In the genomic region with DNA sequence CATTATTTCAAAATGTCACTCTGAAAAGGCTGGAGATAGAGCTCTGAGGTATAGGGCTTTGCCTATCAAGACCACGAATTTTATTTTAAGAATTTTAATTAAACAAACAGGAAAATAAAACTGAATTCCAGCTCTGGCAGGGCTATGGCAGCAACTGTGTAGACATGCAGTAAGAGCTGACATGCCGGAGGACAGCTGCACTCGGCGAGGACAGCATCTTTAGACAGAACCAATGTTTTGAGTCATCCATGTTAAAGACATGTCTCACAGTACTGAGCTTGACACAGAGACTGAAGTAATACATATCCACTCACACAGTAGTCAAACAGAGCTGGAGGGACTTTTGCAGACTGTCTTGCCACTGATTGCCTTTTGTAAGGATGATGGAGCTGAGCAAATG, we compare ENCODE assay signal across 20 mouse cellular contexts. TPM values are rescaled to one million over a fixed set of nuclear protein-coding genes. Genes with fewer than 3 reads are reported as not detected.
DNase-seq lines count a peak whose midpoint lies in the region; ATAC-seq and TF ChIP-seq lines count a peak whose summit lies in the region.
"Had no signal": no experiment of that assay in that cellular context is flagged by ENCODE, and none has a peak within 500 bp of the region (broad histone marks: within the 10 kb centered on the region; RNA-seq: fewer than 3 reads in every experiment).

No protein-coding gene starts in this region.

- ATAC-seq in forebrain, embryonic 13.5 days = peak; percentile 19; the same call in 1 of the 2 replicates
- ATAC-seq in limb, embryonic 12.5 days (ENCODE audit: insufficient number of reproducible peaks, insufficient read depth, low FRiP score, low TSS enrichment, low read depth) = no peak
- peak; percentile 74 for ATAC-seq in forebrain, postnatal 0 days
- ATAC-seq in megakaryocyte-erythroid progenitor cell, adult 5-6 weeks (replicated peaks; ENCODE audit: low FRiP score, low TSS enrichment, poor library complexity, severe bottlenecking) = no peak
- no peak for ATAC-seq in CD4-positive, CD25-positive, alpha-beta regulatory T cell, adult 4 months
- ATAC-seq: liver, embryonic 12.5 days had no signal

- no peaks in the 10 kb centered on the region for H3K79me2 ChIP-seq in myocyte (ENCODE audit: control insufficient read depth, insufficient read depth)

- no peak overlapping the region for H3K4me2 ChIP-seq in forebrain, embryonic 13.5 days
- no peak overlapping the region for H3K4me2 ChIP-seq in limb, embryonic 12.5 days
- H3K4me2 ChIP-seq in forebrain, postnatal 0 days (ENCODE audit: low read depth) = no peak overlapping the region
- no peak overlapping the region for H3K4me2 ChIP-seq in myocyte (ENCODE audit: low read depth)
- H3K4me2 ChIP-seq: liver, embryonic 12.5 days; lung, embryonic 14.5 days; midbrain, embryonic 12.5 days; stomach, embryonic 15.5 days had no signal

- H3K27me3 ChIP-seq in forebrain, embryonic 13.5 days = no peaks in the 10 kb centered on the region
- no peaks in the 10 kb centered on the region for H3K27me3 ChIP-seq in forebrain, embryonic 10.5 days (ENCODE audit: poor library complexity, severe bottlenecking)
- no peaks in the 10 kb centered on the region for H3K27me3 ChIP-seq in limb, embryonic 12.5 days
- no peaks in the 10 kb centered on the region for H3K27me3 ChIP-seq in limb, embryonic 10.5 days (ENCODE audit: low read depth, poor library complexity, severe bottlenecking)
- H3K27me3 ChIP-seq in forebrain, postnatal 0 days (ENCODE audit: insufficient read depth, low read length) = no peaks in the 10 kb centered on the region
- no peaks in the 10 kb centered on the region for H3K27me3 ChIP-seq in myocyte (ENCODE audit: control insufficient read depth, insufficient read depth, insufficient read length)
- H3K27me3 ChIP-seq: CH12.LX; liver, embryonic 12.5 days; midbrain, embryonic 12.5 days; stomach, embryonic 15.5 days had no signal

- no peak overlapping the region for H3K9ac ChIP-seq in forebrain, embryonic 13.5 days
- no peak overlapping the region for H3K9ac ChIP-seq in limb, embryonic 12.5 days (replicated peaks)
- H3K9ac ChIP-seq in forebrain, postnatal 0 days = no peak overlapping the region
- H3K9ac ChIP-seq: liver, embryonic 12.5 days; lung, embryonic 14.5 days; midbrain, embryonic 12.5 days; stomach, embryonic 15.5 days had no signal

- TF ChIP-seq CTCF in forebrain, postnatal 0 days (IDR thresholded peaks at IDR 0.05; ENCODE audit: low read depth) = no peak

- H3ac ChIP-seq in myocyte (ENCODE audit: control insufficient read depth, insufficient read length) = no peak overlapping the region

- no peaks in the 10 kb centered on the region for H3K9me3 ChIP-seq in forebrain, embryonic 13.5 days (replicated peaks)
- H3K9me3 ChIP-seq in forebrain, embryonic 10.5 days = no peaks in the 10 kb centered on the region
- H3K9me3 ChIP-seq in limb, embryonic 12.5 days = no peaks in the 10 kb centered on the region
- no peaks in the 10 kb centered on the region for H3K9me3 ChIP-seq in limb, embryonic 10.5 days (replicated peaks)
- no peaks in the 10 kb centered on the region for H3K9me3 ChIP-seq in forebrain, postnatal 0 days (ENCODE audit: low read length)
- H3K9me3 ChIP-seq: heart, embryonic 10.5 days; liver, embryonic 12.5 days; midbrain, embryonic 12.5 days; stomach, embryonic 15.5 days had no signal

- no peak overlapping the region; the same call in 1 of the 2 replicates for H3K27ac ChIP-seq in forebrain, embryonic 13.5 days
- H3K27ac ChIP-seq in forebrain, embryonic 10.5 days = no peak overlapping the region
- peak overlapping the region; percentile 64; the same call in 1 of the 2 replicates for H3K27ac ChIP-seq in limb, embryonic 12.5 days
- no peak overlapping the region for H3K27ac ChIP-seq in limb, embryonic 10.5 days
- peak overlapping the region; percentile 35 for H3K27ac ChIP-seq in forebrain, postnatal 0 days (ENCODE audit: low read depth, low read length)
- H3K27ac ChIP-seq: gastrocnemius, adult 2 months; heart, embryonic 10.5 days; kidney, postnatal 0 days; left cerebral cortex, adult 2 months; liver, embryonic 12.5 days; midbrain, embryonic 12.5 days; stomach, embryonic 15.5 days had no signal

- 80% methylated on average over 4 of the region's 4 CpGs for WGBS in forebrain, embryonic 13.5 days
- 96% methylated on average over 4 of the region's 4 CpGs for WGBS in forebrain, embryonic 10.5 days
- 83% methylated on average over 4 of the region's 4 CpGs for WGBS in limb, embryonic 12.5 days
- WGBS in limb, embryonic 10.5 days = 87% methylated on average over 4 of the region's 4 CpGs
- WGBS in forebrain, postnatal 0 days = 58% methylated on average over 4 of the region's 4 CpGs

- no peak for DNase-seq in forebrain, embryonic 10.5 days (ENCODE audit: extremely low spot score, low spot score)
- DNase-seq in limb, embryonic 10.5 days (ENCODE audit: low spot score) = no peak
- DNase-seq in forebrain, postnatal 0 days = no peak
- DNase-seq: adrenal gland, postnatal 14 days; gastrocnemius, adult 2 months; layer of hippocampus, adult 9-11 months; right cerebral cortex, postnatal 14 days had no signal

- peaks cover 16% of the 10 kb centered on the region for H3K4me1 ChIP-seq in forebrain, embryonic 13.5 days
- peaks cover 11% of the 10 kb centered on the region for H3K4me1 ChIP-seq in forebrain, embryonic 10.5 days
- peaks cover 18% of the 10 kb centered on the region for H3K4me1 ChIP-seq in limb, embryonic 12.5 days (replicated peaks)
- H3K4me1 ChIP-seq in limb, embryonic 10.5 days = peaks cover 21% of the 10 kb centered on the region
- H3K4me1 ChIP-seq in forebrain, postnatal 0 days (ENCODE audit: insufficient read depth) = peaks cover 6% of the 10 kb centered on the region; the same call in 1 of the 2 replicates
- H3K4me1 ChIP-seq: midbrain, embryonic 12.5 days had no signal

- no peak for TF ChIP-seq POLR2A in myocyte (IDR thresholded peaks at IDR 0.05; ENCODE audit: insufficient read length, low read depth)

- H3K4me3 ChIP-seq in forebrain, embryonic 13.5 days = no peak overlapping the region
- H3K4me3 ChIP-seq in forebrain, embryonic 10.5 days = no peak overlapping the region
- no peak overlapping the region for H3K4me3 ChIP-seq in limb, embryonic 12.5 days (replicated peaks)
- H3K4me3 ChIP-seq in limb, embryonic 10.5 days = no peak overlapping the region
- H3K4me3 ChIP-seq in forebrain, postnatal 0 days (ENCODE audit: low read depth, low read length) = no peak overlapping the region
- no peak overlapping the region for H3K4me3 ChIP-seq in myocyte
- H3K4me3 ChIP-seq: gastrocnemius, adult 2 months; heart, embryonic 10.5 days; left cerebral cortex, adult 2 months; liver, embryonic 12.5 days; midbrain, embryonic 12.5 days; stomach, embryonic 15.5 days had no signal

- H3K36me3 ChIP-seq in forebrain, embryonic 13.5 days (ENCODE audit: poor library complexity, severe bottlenecking) = peaks cover 4% of the 10 kb centered on the region
- no peaks in the 10 kb centered on the region for H3K36me3 ChIP-seq in forebrain, embryonic 10.5 days (replicated peaks)
- no peaks in the 10 kb centered on the region for H3K36me3 ChIP-seq in limb, embryonic 12.5 days
- no peaks in the 10 kb centered on the region for H3K36me3 ChIP-seq in limb, embryonic 10.5 days
- peaks cover 4% of the 10 kb centered on the region; the same call in 1 of the 2 replicates for H3K36me3 ChIP-seq in forebrain, postnatal 0 days (ENCODE audit: insufficient read depth)
- no peaks in the 10 kb centered on the region for H3K36me3 ChIP-seq in myocyte (ENCODE audit: control insufficient read depth, insufficient read depth)
- H3K36me3 ChIP-seq: heart, embryonic 10.5 days; midbrain, embryonic 12.5 days; stomach, embryonic 15.5 days had no signal

TF ChIP-seq in myocyte, 11 proteins besides CTCF, POLR2A, EP300 and RAD21:
- no peak for TF ChIP-seq USF1 (IDR thresholded peaks at IDR 0.05; ENCODE audit: low read depth)
- TF ChIP-seq MYOD1 (IDR thresholded peaks at IDR 0.05; ENCODE audit: control insufficient read depth in 1 of 3, insufficient read length in 2 of 3, low read depth in 2 of 3) = peak in 2 of 3 experiments; percentile 40 to 59
- peak in 1 of 3 experiments; percentile 35 for TF ChIP-seq MYOG (IDR thresholded peaks at IDR 0.05; ENCODE audit: control insufficient read depth in 1 of 3, insufficient read depth in 1 of 3, insufficient read length in 2 of 3, low read depth in 2 of 3)

RNA-seq across cellular contexts. Expression of a gene that starts 47.9 kb away (rescaled TPM):
- 297 and 319 TPM in 2 replicates for polyA plus RNA-seq in forebrain, embryonic 13.5 days (2015; fragmentation: Nextera tagmentation; extraction: Ambion mirVana)
- polyA plus RNA-seq in forebrain, embryonic 10.5 days (2016; fragmentation: Nextera tagmentation; extraction: Ambion mirVana) = 361 and 381 TPM in 2 replicates
- polyA plus RNA-seq in limb, embryonic 12.5 days (2016; fragmentation: Nextera tagmentation; extraction: Ambion mirVana) = 246 and 254 TPM in 2 replicates
- polyA plus RNA-seq in limb, embryonic 10.5 days (2016; fragmentation: Nextera tagmentation; extraction: Ambion mirVana) = 312 and 387 TPM in 2 replicates
- 124 and 134 TPM in 2 replicates for total RNA-seq in forebrain, postnatal 0 days (2014; rRNA removed)
- 294 and 334 TPM in 2 replicates for polyA plus RNA-seq in forebrain, postnatal 0 days (2015; fragmentation: Nextera tagmentation; extraction: Ambion mirVana)
- polyA plus RNA-seq in myocyte (2012; fragmentation: generic; extraction: Trizol) = 39.9 TPM
- 190 and 235 TPM in 2 replicates for total RNA-seq in megakaryocyte-erythroid progenitor cell, adult 5-6 weeks (2014; fragmentation: Nextera tagmentation)
- 361 and 387 TPM in 2 replicates for total RNA-seq in megakaryocyte-erythroid progenitor cell, adult 5-6 weeks (2017)
- 100 to 1,000 TPM in 1 of 2 experiments, 10 to 100 TPM in 1; 81.6 to 125 TPM for polyA plus RNA-seq in CD4-positive, CD25-positive, alpha-beta regulatory T cell, adult 4 months (2017; shearing (Covaris generic))

Comparison
In these comparisons a context has a peak if more than half of its experiments do, and no peak if none do; other contexts are left out.
1. H3K27ac ChIP-seq: peak in limb, embryonic 12.5 days (single experiment) and forebrain, postnatal 0 days (single experiment); none in forebrain, embryonic 13.5 days (single experiment), forebrain, embryonic 10.5 days (single experiment) and limb, embryonic 10.5 days (single experiment).
2. ATAC-seq: peak in forebrain, embryonic 13.5 days (single experiment) and forebrain, postnatal 0 days (single experiment); none in limb, embryonic 12.5 days (single experiment), megakaryocyte-erythroid progenitor cell, adult 5-6 weeks (single experiment) and CD4-positive, CD25-positive, alpha-beta regulatory T cell, adult 4 months (single experiment).